Mouse (Mus musculus): ENCODE results near the gene Kcnd2.

Gene Kcnd2

DNA sequence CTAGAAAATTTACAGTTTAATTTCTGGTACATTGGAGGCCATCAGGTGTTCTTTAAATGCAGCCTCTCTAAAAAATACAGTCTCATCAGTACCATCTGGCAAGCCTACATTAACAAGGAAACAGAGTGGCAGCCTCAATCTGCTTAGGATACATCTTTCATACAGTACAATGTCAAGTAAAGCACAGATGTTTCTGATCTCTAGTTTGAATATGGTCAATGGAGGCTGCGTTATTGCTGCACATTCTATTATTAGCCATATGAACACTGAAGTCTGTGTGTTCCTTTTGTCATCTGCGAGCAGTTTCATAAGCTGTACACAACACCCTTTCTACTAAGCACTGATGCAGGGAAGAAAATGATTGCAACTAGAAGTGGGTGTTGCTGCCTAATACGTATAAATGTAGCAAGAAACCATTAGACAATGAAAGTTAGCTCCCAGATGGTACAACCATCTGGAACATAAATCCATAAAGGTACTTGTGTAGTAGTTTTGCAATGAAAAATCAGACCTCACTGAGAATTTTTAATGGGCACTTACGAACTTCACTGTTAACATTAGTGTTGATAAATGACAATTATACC, 209.0 kb downstream of the Kcnd2 start:
- DNase-seq (ENCODE audit: low spot score), result no peak

DNA sequence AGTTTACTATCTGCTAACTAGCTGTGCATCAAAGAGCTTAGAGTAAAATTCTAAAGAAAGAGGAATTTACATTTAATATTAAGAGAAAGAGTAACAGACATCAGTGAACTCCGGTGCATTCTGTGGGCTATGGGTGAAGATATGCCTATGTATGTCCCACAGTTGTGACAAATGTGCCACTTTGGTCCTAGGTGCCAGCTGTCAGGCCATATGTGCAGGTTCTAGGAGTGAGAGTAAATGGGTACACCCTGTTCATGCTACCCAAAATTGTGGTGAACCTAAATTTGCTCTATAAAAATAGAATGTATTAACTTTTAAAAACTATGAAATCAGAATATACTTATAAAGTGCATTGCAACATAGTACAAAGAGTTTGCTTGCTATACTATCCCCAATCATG, 215.8 kb downstream of the Kcnd2 start:
- DNase-seq (ENCODE audit: low spot score), result no peak

DNA sequence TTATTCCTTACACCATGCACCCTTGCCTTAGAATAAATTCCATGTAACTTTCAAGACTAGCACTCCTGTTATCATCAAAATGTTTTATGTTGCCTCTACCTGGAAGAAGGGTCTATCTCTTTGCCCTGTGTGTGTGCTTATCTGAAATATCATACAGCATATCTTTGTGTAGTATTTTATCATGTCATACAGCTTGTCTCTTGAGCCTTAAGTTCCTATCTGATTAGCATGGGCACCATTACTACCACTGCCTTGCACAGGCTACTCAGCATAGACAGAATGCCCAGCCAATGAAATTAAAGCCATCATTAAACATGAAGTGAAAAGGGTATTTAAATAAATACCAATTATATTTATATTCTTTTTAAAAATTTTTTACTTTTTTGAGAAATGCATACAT, 249.4 kb downstream of the Kcnd2 start:
- DNase-seq (ENCODE audit: low spot score), result no peak

DNA sequence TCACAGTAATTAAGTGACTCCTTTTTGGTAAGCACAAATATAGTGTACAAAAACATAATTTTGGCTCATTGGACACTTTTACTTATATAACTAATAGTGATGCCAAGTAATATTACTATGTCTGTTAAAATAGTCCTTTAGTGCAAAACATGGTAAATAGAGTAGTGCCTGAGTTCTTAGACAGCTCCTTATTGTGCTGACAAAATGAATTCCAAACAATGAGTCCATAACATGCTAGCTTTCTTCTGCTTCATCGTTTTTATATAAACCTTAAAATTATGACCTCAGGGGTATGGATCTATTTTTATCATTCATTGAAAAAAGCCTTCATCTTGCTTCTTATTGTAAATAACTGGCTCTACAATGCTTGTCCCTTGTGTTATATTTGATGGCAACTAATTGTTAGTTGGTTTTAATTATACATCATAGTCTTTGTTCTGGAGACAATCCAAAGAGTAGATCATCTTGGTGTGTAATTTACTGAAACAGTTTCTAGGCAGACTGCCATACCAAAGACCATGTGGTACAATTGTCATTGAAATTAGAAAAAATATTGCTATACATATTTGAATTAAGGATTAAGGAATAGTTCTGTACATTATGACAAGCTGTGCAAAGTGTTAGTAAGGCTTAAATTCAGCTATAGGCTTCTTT, 256.7 kb downstream of the Kcnd2 start:
- DNase-seq (ENCODE audit: low spot score), result no peak

DNA sequence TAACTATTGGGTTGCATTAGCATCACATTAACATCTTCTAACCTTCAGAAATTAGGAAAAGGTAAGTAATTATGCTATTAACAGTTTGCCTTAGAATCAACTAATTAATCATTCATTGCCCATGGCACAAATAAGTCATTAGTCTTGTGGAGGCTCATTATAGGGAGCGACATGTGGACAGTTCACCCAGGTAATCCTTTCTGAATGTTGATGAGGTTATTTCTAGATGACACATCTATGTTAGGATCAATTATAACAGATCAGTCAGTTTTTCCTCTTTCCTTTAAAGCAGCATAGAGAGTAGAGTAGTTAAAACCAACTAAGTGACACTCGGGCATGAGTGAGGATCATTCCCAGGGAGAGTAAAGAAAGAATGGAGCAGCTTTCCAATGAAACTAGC, 267.4 kb downstream of the Kcnd2 start:
- no peak for DNase-seq (ENCODE audit: low spot score)

DNA sequence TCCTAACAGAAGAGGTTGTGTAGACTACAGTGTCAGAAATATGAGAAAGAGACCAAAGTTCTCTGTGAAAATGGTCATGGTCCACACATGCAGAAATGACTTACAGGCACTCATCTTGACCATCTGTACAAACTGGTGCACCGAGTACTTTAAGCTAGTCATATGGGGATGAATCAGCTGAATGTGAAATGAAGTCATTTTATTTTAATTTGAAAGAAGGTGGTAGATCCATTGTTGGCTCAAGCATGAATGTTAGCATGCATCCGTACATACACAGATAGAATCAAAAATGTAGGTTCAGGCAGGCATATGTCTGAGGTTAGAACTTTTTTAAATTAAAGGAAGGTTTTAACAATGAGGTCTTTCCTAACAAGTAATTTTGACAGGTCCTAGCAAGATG, 273.2 kb downstream of the Kcnd2 start:
- no peak for DNase-seq (ENCODE audit: low spot score)

DNA sequence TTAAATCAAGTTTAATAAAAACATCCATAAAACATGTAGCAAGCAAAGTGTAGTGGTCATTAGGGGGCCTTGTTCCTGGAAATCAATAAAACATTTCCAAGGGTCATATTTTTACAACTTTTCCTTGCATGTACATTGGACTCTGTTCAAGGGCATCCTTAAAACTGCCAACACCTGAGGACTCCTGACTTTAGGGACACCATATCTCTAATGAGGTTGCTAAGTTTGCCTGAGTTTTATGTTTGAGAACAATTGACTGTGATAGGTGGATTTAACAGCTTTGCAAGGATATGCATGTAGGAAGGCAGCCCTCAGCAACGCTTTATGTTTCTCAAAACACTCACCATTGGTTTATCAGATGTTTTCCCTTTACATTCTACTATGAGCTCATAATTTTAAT, 287.6 kb downstream of the Kcnd2 start:
- no peak for DNase-seq (ENCODE audit: low spot score)

DNA sequence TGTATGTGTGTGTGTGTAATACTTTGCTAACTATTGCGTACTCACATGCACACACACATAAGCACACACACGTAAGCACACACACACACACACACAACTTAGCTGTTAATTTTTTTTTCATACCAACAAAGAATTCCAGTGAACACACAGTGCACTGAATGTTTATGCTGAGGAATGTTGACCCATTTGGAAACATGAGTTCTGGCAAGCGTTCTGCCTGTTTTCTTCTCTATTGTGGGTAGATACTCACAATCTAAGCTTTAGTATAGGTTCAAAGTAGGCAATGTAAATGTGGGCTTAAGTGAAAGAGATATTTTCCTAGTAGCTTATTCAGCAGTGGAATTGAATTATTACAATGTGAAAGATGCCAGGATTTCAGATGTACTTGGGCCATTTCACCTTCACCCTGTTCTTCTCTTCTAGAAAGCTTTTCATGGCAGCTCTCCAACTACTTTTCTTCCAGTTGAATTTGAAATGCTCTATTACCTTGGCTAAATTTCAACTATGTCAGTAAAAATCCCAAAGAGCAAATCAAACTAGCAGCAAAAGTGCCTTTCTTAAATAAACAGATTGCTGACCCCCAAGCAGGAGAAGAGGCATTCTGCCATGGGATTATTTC, 295.4 kb downstream of the Kcnd2 start:
- DNase-seq (ENCODE audit: low spot score), result no peak

DNA sequence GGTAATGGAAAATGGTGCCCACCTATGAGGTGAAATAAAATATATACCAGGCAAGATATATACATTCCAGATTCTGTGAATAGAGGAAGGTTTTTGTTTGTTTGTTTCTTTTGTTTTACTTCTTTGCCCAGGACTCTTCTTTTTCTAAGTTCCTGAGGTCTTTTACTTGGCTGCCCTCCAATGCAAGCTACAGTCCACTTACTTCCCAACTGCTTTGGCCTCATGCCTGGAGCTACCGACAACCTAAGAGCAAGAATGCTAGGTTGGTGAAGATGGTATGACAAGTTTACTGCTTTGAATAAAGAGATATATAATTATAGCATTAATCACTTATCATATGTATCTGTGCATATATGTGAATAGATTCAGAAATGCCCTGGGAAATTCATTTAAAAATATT, 305.0 kb downstream of the Kcnd2 start:
- DNase-seq (ENCODE audit: low spot score), result no peak

DNA sequence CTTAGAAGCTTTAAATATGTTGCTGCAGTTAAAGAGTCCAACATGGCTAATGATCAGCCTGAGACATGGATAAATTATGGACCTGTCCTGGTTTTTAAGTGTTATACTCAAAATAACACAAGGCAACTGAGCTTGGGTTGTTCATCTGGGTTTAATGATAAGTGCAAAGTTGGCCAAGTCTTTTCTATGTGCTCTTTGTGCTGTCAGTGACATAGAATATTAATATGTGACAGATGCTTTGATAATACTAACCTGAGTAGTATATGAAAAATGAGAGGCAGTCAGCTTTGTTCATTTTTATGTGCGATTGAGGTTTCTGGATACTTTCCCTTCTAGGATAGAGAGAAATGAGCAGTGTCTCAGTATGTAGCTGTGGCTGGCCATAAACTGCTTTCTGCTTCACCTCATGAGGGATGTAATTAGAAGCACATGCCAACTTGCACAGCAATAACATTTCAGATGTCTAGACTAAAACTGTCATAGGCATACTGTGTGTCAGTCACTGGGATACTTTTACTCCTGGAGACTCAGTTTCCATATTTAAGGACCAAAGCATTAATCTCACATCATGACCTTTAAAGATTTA, 312.3 kb downstream of the Kcnd2 start:
- DNase-seq (ENCODE audit: low spot score), result no peak

DNA sequence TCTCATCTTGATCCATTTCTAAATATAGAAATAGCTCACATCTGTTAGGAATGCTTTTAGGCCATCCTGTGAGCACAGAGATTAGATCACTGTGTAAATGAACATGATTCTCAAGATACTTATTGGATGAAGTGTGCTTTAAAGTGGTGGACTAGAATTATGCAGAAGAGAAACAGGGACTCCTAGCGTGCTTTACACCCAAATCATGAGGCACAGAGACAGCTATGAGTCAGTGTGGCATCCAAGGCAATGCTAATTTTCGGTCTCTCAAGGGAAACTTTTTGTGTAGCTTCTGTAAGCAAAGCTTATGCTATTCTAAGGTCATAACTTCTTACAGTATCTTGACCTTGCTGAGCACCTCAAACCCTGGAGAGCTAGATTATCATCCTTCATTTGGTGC, 318.7 kb downstream of the Kcnd2 start:
- DNase-seq (ENCODE audit: low spot score), result no peak

DNA sequence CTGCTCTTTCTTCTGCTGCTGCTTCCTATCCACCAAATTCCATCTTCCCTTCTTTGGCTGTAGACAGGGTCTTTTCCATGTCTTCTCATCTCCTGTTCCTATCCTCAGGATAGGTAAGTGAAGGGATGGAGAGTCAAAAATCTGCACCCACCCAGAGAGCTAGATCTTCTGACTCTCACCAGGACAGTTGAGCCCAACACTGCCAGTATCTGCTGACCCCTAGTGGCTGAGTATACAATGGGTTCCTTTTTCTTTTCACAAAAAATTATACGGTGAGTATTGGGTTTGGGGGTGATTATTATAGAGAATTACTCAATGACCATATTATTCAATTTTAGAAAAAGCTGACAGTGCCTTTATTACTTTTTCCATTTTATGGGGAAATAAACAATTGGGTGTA, 319.5 kb downstream of the Kcnd2 start:
- DNase-seq (ENCODE audit: low spot score), result no peak

DNA sequence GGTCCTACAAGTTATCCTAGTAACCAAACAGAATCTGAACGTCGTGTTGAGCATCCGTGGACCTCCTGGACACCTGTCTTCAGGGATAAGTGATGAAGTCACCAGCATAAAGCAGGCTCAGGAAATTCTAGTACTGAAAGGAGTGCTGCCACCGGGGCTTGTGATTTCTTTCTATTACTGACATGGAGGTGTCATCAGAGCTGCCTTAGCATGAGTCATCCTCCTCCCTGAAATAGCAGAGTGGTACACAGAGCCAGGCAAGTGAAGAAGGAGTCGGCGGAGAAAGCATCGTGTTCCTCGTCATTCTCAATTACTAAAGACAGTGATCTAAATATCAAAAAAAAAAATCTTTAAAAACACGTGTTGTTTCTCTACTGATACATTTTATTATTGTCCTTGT, 336.2 kb downstream of the Kcnd2 start:
- no peak for DNase-seq (ENCODE audit: low spot score)

DNA sequence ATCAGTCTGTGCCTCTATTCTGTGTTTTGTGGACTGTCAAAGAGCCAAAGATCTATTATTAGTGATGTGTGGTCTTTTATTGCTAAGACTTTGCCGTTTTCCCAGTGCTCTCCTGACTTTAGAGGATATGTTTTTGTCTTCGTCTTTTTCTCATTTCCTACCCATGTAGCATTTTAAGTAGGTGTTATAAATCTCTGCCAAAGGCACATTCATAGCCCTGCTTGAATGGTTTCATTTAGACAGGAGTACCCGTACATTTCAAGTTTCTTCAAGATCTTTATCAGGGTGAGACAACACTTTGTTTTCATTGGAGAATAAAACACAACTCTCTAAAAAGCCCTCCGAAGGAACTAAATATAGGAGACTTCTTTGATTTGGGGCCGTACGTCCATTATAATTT, 355.7 kb downstream of the Kcnd2 start:
- no peak for DNase-seq (ENCODE audit: low spot score)

DNA sequence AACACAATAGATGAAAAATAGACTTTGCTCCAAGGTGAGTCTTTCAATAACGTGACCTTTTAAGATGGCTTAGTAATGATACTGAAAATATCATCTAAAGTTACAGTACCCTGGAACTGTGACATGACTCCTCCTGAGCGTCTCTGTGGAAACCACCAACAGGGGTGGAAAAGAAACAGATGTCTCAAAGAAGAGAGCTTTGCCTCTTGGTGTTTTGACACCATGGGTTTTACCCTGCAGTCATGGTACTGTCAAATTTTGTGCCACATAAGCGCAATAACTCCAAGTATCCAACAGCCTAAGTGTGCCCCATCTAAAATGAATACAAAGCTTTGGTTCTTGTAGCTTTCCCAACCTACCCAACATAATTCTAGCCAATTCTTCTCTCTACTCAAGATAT, 374.9 kb downstream of the Kcnd2 start:
- DNase-seq (ENCODE audit: low spot score), result no peak

DNA sequence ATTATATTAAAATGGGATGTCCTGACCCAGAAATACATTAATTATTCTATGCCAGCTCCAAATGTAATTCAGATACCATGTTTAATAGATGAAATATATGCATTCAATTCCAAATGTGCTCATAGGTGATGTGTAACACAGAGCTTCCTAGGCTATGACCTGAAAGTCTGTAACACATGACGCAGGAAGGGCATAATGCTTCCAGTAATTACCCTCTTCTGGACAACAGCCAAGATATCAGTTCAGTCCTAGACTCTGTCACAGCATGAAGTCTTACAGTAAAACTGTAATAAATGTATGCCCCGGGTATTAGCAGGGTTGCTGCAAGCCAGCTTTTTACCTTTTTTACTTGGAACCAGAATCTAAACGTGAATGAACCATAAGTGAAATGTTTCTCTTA, 382.1 kb downstream of the Kcnd2 start:
- DNase-seq (ENCODE audit: low spot score), result no peak

DNA sequence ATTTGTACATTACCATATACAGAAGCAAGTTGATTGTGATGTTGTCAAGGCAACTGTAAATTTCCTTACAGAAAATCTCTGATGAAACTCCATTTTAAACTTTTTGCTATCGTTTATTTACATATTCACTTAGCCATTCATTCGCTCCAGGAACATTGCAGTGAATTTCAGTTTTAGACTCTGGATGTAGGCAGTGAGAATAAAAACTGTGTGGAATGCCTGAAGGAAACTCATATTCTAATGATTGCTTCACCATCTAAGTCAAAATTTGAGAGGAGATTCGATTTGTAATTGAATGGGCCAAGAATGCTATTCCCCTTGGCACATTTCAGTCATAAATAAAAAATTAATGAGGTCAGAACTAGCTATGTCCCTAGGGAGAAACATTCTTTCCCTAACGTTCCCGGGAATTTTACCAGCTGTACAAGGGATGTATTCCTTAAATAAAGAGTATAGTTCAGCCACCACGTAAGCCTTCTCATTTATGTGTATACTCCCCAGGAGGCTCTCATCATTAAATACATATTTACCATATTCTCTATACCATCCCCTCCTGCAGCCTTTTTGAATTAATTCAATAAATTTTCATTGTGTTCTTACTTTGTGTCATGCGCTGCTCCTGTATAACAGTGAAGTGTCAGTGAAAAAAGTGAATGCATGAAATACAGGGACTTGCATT, 394.2 kb downstream of the Kcnd2 start:
- DNase-seq (ENCODE audit: low spot score), result no peak

DNA sequence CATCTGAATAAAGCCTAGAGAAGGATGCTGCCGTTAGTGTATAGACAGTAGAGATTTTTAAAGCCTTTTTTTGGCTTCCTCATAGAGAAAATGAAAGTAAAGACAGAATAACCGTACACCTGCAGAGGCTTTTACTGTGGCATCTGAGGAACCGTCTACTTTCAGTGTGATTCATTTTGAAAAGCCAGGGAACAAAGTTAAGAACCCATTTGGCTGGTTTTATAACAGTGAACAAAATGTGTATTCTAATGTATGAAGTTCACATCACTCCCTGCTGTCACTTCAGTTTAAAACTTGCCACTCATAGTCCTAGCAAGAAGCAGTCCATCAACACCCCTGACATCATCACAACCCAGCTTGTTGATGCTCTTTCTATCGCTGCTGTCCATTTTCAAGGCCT, 414.7 kb downstream of the Kcnd2 start:
- DNase-seq (ENCODE audit: low spot score), result no peak

DNA sequence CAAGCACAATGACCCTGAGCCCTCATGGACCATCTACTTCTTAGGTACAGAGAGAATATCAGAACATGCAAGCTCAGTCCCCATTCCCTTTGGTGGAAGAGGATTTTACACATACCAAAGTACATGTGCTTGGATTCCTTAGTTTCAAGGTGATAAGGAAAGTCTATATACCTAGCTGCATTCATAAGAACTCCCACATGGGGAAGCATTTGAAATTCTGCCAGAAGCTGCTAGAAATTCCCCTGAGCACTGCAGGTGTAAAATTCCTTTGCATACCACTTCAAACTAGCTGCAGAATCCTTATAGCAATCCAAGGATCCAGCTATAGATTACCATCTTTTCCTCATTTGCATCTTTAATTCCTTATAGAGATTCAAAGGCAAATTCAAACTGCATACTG, 440.4 kb downstream of the Kcnd2 start:
- no peak for DNase-seq (ENCODE audit: low spot score)

DNA sequence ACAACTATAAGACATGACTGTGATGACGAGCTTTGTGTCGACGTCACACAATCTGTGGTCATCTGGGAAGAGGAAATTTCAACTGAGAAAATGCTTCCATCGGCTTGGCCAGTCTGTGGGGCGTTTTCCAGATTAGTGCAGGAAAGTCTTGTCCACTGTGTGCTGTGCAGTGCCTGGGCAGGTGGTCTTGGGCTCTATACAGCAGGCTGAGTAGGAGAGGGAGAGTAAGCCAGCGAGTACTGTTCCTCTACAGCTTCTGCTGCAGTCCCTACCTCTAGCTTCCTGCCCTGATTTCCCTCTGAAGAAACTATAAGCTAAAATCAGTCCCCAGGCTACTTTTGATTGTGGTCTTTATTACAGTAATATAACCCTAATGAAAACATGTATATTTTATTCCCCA, 448.8 kb downstream of the Kcnd2 start:
- DNase-seq (ENCODE audit: low spot score), result no peak

DNA sequence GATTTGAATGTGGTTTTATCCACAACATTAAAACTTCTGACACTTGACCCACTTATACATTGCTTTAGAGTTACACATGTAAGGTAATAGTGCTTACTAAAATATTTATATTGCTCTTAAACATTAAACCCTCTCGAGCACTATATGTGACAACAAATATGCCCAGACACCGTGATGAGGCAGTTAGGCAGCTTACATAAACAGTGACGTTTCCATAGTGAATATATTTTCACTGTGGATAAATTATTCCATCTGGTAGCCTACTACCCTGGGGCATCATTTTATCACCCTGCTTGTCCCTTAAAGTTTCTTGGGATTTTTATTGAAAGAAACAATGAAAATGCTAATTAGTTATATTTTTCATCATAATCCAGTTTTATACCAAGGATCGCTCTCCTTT, 449.3 kb downstream of the Kcnd2 start:
- no peak for DNase-seq (ENCODE audit: low spot score)

DNA sequence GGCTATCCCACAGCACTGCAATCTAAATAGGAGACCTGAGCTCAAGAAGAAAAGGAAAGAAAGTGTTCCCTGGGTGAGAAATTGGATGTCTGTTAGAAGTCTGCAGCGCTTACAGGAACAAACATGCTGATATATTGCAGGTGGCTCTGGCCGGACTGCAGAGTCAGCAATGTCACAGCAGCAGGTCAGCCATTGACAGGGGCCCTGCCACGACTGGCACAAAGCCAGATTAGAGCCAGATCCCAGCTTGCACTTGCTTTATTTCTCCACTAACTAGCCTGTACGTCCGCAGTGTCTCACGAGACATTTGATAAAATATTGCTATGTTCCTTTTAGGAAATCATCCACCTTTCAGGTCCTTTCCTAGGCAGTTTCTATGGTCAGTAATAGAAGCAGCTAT, 468.9 kb downstream of the Kcnd2 start:
- DNase-seq (ENCODE audit: low spot score), result no peak

DNA sequence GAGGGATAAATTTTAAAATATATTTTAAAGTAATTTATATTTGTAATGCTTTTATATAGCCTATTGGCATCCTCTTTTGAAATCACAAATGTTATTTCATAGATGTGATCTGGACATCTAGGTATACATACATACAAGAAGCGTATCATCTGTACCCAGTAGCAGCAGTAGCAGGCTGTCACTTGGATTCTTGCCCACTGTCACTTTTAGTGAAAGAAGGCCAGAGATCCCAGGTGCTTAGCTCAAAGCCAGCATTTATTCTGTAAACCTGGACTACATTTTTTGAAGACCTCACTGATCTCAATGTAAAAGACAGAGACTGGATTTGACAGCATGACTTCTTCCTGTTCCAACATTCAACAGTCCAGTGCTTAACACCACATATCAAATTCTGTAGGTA, 471.1 kb downstream of the Kcnd2 start:
- no peak for DNase-seq (ENCODE audit: low spot score)

Data from urinary bladder, postnatal 10 days (tissue).